In genomic region chr2:126031186-126031900, GRCm38 (mm10) we compare ENCODE assay signal across 16 mouse cellular contexts. TPM values are rescaled to one million over a fixed set of nuclear protein-coding genes. Genes with fewer than 3 reads are reported as not detected.
A peak's percentile ranks its signal among the peaks of the same experiment; 100 is the strongest.
DNase-seq lines count a peak whose midpoint lies in the region; ATAC-seq and TF ChIP-seq lines count a peak whose summit lies in the region.
"Had no signal": no experiment of that assay in that cellular context is flagged by ENCODE, and none has a peak within 500 bp of the region (broad histone marks: within the 10 kb centered on the region; RNA-seq: fewer than 3 reads in every experiment).

No protein-coding gene starts in this region.

- H3K4me1 ChIP-seq in lung, embryonic 14.5 days (ENCODE audit: insufficient read depth), result no peaks in the 10 kb centered on the region; the same call in 1 of the 2 replicates
- H3K4me1 ChIP-seq in hindbrain, embryonic 10.5 days (replicated peaks), result no peaks in the 10 kb centered on the region
- H3K4me1 ChIP-seq: neural tube, embryonic 12.5 days had no signal

- no peaks in the 10 kb centered on the region for H3K27me3 ChIP-seq in lung, embryonic 14.5 days (ENCODE audit: insufficient read depth, low read length)
- H3K27me3 ChIP-seq in myocyte (ENCODE audit: control insufficient read depth, insufficient read depth, insufficient read length), result no peaks in the 10 kb centered on the region
- H3K27me3 ChIP-seq in hindbrain, embryonic 10.5 days (ENCODE audit: insufficient read depth, poor library complexity, severe bottlenecking), result no peaks in the 10 kb centered on the region
- H3K27me3 ChIP-seq: embryonic facial prominence, embryonic 13.5 days; forebrain, embryonic 12.5 days; neural tube, embryonic 12.5 days had no signal

- no peaks in the 10 kb centered on the region for H3K36me3 ChIP-seq in lung, embryonic 14.5 days (ENCODE audit: insufficient read depth)
- no peaks in the 10 kb centered on the region for H3K36me3 ChIP-seq in myocyte (ENCODE audit: control insufficient read depth, insufficient read depth)
- H3K36me3 ChIP-seq in hindbrain, embryonic 10.5 days, result no peaks in the 10 kb centered on the region
- H3K36me3 ChIP-seq: embryonic facial prominence, embryonic 13.5 days; forebrain, embryonic 12.5 days; neural tube, embryonic 12.5 days had no signal

- no peaks in the 10 kb centered on the region for H3K9me3 ChIP-seq in lung, embryonic 14.5 days (ENCODE audit: low read depth, low read length)
- no peaks in the 10 kb centered on the region for H3K9me3 ChIP-seq in hindbrain, embryonic 10.5 days
- H3K9me3 ChIP-seq: embryonic facial prominence, embryonic 13.5 days; forebrain, embryonic 12.5 days; neural tube, embryonic 12.5 days had no signal

- DNase-seq in 3134 (ENCODE audit: extremely low read depth, insufficient read length, low spot score), result peak; percentile 70
- peak; percentile 56 for DNase-seq in Muller cell, postnatal 12 days (ENCODE audit: inconsistent ontology term)
- peak; percentile 87 for DNase-seq in lung, embryonic 14.5 days
- DNase-seq in kidney, postnatal 25 days, result no peak
- DNase-seq in frontal cortex, adult 2 months (ENCODE audit: extremely low spot score in 1 of 2, low spot score in 1 of 2), result no peak
- no peak for DNase-seq in hindbrain, embryonic 10.5 days (ENCODE audit: low spot score)
- DNase-seq: kidney, adult 11 months; kidney, postnatal 14 days; left cerebral cortex, postnatal 4 days; right cerebral cortex, postnatal 25 days had no signal

- H3K9ac ChIP-seq in lung, embryonic 14.5 days, result no peak overlapping the region
- H3K9ac ChIP-seq: embryonic facial prominence, embryonic 13.5 days; forebrain, embryonic 12.5 days; neural tube, embryonic 12.5 days had no signal

- peak overlapping the region; percentile 51 for H3K27ac ChIP-seq in lung, embryonic 14.5 days (ENCODE audit: low read depth)
- H3K27ac ChIP-seq in hindbrain, embryonic 10.5 days, result no peak overlapping the region
- H3K27ac ChIP-seq: embryonic facial prominence, embryonic 13.5 days; forebrain, embryonic 12.5 days; neural tube, embryonic 12.5 days had no signal

- no peak overlapping the region for H3K4me2 ChIP-seq in lung, embryonic 14.5 days
- H3K4me2 ChIP-seq in myocyte (ENCODE audit: low read depth), result peak overlapping the region; percentile 38
- H3K4me2 ChIP-seq: embryonic facial prominence, embryonic 13.5 days; forebrain, embryonic 12.5 days; liver, embryonic 11.5 days; neural tube, embryonic 12.5 days had no signal

- H3ac ChIP-seq in myocyte (ENCODE audit: control insufficient read depth, insufficient read length), result no peak overlapping the region

- WGBS in lung, embryonic 14.5 days, result 29% methylated on average over 8 of the region's 8 CpGs
- WGBS in hindbrain, embryonic 10.5 days, result 72% methylated on average over 8 of the region's 8 CpGs

- ATAC-seq in lung, embryonic 14.5 days (ENCODE audit: insufficient read depth), result peak; percentile 91
- ATAC-seq: activated CD4-positive, CD25-positive, alpha-beta regulatory T cell, adult 4 months had no signal

- H3K79me2 ChIP-seq in myocyte (ENCODE audit: control insufficient read depth, insufficient read depth), result no peaks in the 10 kb centered on the region

- no peak for TF ChIP-seq POLR2A in myocyte (IDR thresholded peaks at IDR 0.05; ENCODE audit: insufficient read length, low read depth)

- no peak for TF ChIP-seq CTCF in lung, embryonic 14.5 days (IDR thresholded peaks at IDR 0.05; ENCODE audit: low read depth)

- H3K4me3 ChIP-seq in lung, embryonic 14.5 days (ENCODE audit: low read depth, low read length), result no peak overlapping the region
- no peak overlapping the region for H3K4me3 ChIP-seq in myocyte
- no peak overlapping the region for H3K4me3 ChIP-seq in hindbrain, embryonic 10.5 days
- H3K4me3 ChIP-seq: embryonic facial prominence, embryonic 13.5 days; forebrain, embryonic 12.5 days; neural tube, embryonic 12.5 days had no signal

TF ChIP-seq in myocyte, 11 proteins besides CTCF, POLR2A, EP300 and RAD21:
- TF ChIP-seq CEBPB (IDR thresholded peaks at IDR 0.05; ENCODE audit: insufficient read depth, poor library complexity, severe bottlenecking), result peak; percentile 98
- TF ChIP-seq SRF (IDR thresholded peaks at IDR 0.05; ENCODE audit: control insufficient read depth, insufficient read length, low read depth), result no peak

RNA-seq across cellular contexts. Expression of gene Fgf7, which starts 3.1 kb away (rescaled TPM):
- polyA plus RNA-seq in lung, embryonic 14.5 days (2014; fragmentation: Nextera tagmentation; extraction: Ambion mirVana), result 5.7 and 6.3 TPM in 2 replicates
- 2.4 TPM for polyA plus RNA-seq in myocyte (2012; fragmentation: generic; extraction: Trizol)
- polyA plus RNA-seq in frontal cortex, adult 2 months (2012; rRNA removed), result 1.5 and 1.9 TPM in 2 replicates
- 0.14 and 0.56 TPM in 2 replicates for polyA plus RNA-seq in hindbrain, embryonic 10.5 days (2016; fragmentation: Nextera tagmentation; extraction: Ambion mirVana)

Comparison
In these comparisons a context has a peak if more than half of its experiments do, and no peak if none do; other contexts are left out.
1. DNase-seq: peak in 3134 (single experiment), Muller cell, postnatal 12 days (single experiment) and lung, embryonic 14.5 days (single experiment); none in kidney, postnatal 25 days (0 of 2), frontal cortex, adult 2 months (0 of 2) and hindbrain, embryonic 10.5 days (single experiment).